Mouse (Mus musculus) urinary bladder, postnatal 36 days (tissue): ENCODE results near the gene Il12a.

ENCODE experiments used
- DNase-seq, 2 experiments: peaks; one replicate each; pipeline ENCODE4 v3.0.0; 2022; ENCODE audit warnings: low spot score in 2 of 2, mixed read lengths in 1 of 2

Gene Il12a

GRCm38 (mm10) chr3:68690344-68690743 is at the start of gene Il12a:
TSS of gene Il12a (plus strand) at chr3:68690644.
- no peak for DNase-seq

- no peak for DNase-seq
Measured at GRCm38 (mm10) chr3:68642935-68643334, 47.5 kb upstream of the Il12a start.

GRCm38 (mm10) chr3:68646387-68647130 is 43.9 kb upstream of the Il12a start:
- DNase-seq, result no peak

GRCm38 (mm10) chr3:68647282-68647681 is 43.2 kb upstream of the Il12a start:
- no peak for DNase-seq

- no peak for DNase-seq
Measured at GRCm38 (mm10) chr3:68650251-68650650, 40.2 kb upstream of the Il12a start.

- no peak for DNase-seq
Measured at GRCm38 (mm10) chr3:68656607-68657352, 33.7 kb upstream of the Il12a start.

- DNase-seq, result no peak
Measured at GRCm38 (mm10) chr3:68657589-68658245, 32.7 kb upstream of the Il12a start.

GRCm38 (mm10) chr3:68659996-68660395 is 30.4 kb upstream of the Il12a start:
- no peak for DNase-seq

- no peak for DNase-seq
Measured at GRCm38 (mm10) chr3:68660538-68660937, 29.9 kb upstream of the Il12a start.

GRCm38 (mm10) chr3:68662386-68662785 is 28.1 kb upstream of the Il12a start:
- no peak for DNase-seq

GRCm38 (mm10) chr3:68664337-68664736 is 26.1 kb upstream of the Il12a start:
- DNase-seq, result no peak

GRCm38 (mm10) chr3:68666377-68666776 is 24.1 kb upstream of the Il12a start:
- DNase-seq, result no peak

- DNase-seq, result no peak
Measured at GRCm38 (mm10) chr3:68667852-68668251, 22.6 kb upstream of the Il12a start.

- DNase-seq, result no peak
Measured at GRCm38 (mm10) chr3:68669418-68669974, 20.9 kb upstream of the Il12a start.

GRCm38 (mm10) chr3:68674721-68675120 is 15.7 kb upstream of the Il12a start:
- no peak for DNase-seq

GRCm38 (mm10) chr3:68675216-68675835 is 15.1 kb upstream of the Il12a start:
- no peak for DNase-seq

GRCm38 (mm10) chr3:68675980-68676678 is 14.3 kb upstream of the Il12a start:
- DNase-seq, result no peak

GRCm38 (mm10) chr3:68676831-68677303 is 13.6 kb upstream of the Il12a start:
- peak; percentile 16 to 31 for DNase-seq

GRCm38 (mm10) chr3:68678805-68679585 is 11.4 kb upstream of the Il12a start:
- DNase-seq, result no peak

GRCm38 (mm10) chr3:68683579-68683978 is 6.9 kb upstream of the Il12a start:
- DNase-seq, result no peak
